ENCODE assay signal across 12 mouse cellular contexts in the genomic region with DNA sequence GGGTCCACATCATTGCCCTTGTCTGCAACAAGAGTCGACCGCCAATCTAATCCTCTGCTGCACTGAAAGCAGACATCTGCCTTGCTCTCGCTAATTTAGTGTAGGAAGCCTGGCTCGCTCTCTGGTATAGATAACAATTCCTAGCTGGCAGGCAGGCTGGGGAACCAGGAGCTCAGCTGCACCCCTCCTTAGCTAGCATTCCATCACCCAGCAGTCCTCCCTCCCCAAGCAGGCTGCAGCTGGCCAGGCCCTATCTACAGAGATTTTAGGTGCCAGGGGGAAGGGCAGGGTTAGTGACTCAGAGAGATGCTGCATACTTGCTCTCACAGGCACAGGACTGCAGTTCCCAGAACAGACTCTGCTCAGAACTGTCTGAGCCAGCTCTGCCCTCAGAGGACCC. TPM values are rescaled to one million over a fixed set of nuclear protein-coding genes. Genes with fewer than 3 reads are reported as not detected.
A peak's percentile ranks its signal among the peaks of the same experiment; 100 is the strongest.
DNase-seq lines count a peak whose midpoint lies in the region; ATAC-seq and TF ChIP-seq lines count a peak whose summit lies in the region.
"Had no signal": no experiment of that assay in that cellular context is flagged by ENCODE, and none has a peak within 500 bp of the region (broad histone marks: within the 10 kb centered on the region; RNA-seq: fewer than 3 reads in every experiment).

No protein-coding gene starts in this region.

- no peak overlapping the region for H3K27ac ChIP-seq in heart, adult 2 months
- peak overlapping the region; percentile 78 for H3K27ac ChIP-seq in layer of hippocampus, adult 2 months
- H3K27ac ChIP-seq in gastrocnemius, adult 2 months, result no peak overlapping the region

- peak; percentile 92 for ATAC-seq in frontal cortex, adult (ENCODE audit: low TSS enrichment)

- H3K4me1 ChIP-seq in heart, adult 2 months (ENCODE audit: control insufficient read depth, insufficient read depth, low read length), result no peaks in the 10 kb centered on the region

- peak; percentile 64; the same call in 1 of the 2 replicates for TF ChIP-seq EP300 in heart, adult 2 months (IDR thresholded peaks at IDR 0.05; ENCODE audit: insufficient read depth, low read depth, low read length)

- H3K36me3 ChIP-seq in heart, adult 2 months (ENCODE audit: control insufficient read depth, insufficient read depth, low read length), result no peaks in the 10 kb centered on the region

- H3K79me2 ChIP-seq in heart, adult 2 months (replicated peaks; ENCODE audit: control insufficient read depth, insufficient read depth, low read length), result no peaks in the 10 kb centered on the region

- no peaks in the 10 kb centered on the region for H3K27me3 ChIP-seq in heart, adult 2 months (ENCODE audit: control insufficient read depth, insufficient read depth, low read length)

- intact Hi-C loops in heart, adult 2 months (cut with DNase I), result no loop called here
- intact Hi-C loops in gastrocnemius, adult 2 months (cut with DNase I), result no loop called here

- no peak for TF ChIP-seq POLR2A in heart, adult 2 months (IDR thresholded peaks at IDR 0.05; ENCODE audit: insufficient read depth, low read depth, low read length)

- no peak overlapping the region for H3K4me3 ChIP-seq in heart, adult 2 months
- no peak overlapping the region for H3K4me3 ChIP-seq in layer of hippocampus, adult 2 months
- H3K4me3 ChIP-seq in gastrocnemius, adult 2 months, result no peak overlapping the region

- no peak overlapping the region for H3K9ac ChIP-seq in heart, adult 2 months (ENCODE audit: low read depth, low read length)

- TF ChIP-seq CTCF in heart, adult 2 months (IDR thresholded peaks at IDR 0.05), result no peak
- peak; percentile 38 for TF ChIP-seq CTCF in layer of hippocampus, adult 2 months (conservative IDR thresholded peaks at IDR 0.05)
- TF ChIP-seq CTCF in gastrocnemius, adult 2 months (IDR thresholded peaks at IDR 0.05), result no peak

- no peak for DNase-seq in frontal cortex, postnatal 14 days (ENCODE audit: low spot score in 2 of 2)
- DNase-seq in 3T3-L1 (ENCODE audit: low read depth, low spot score), result peak; percentile 97
- DNase-seq in heart, adult 2 months, result peak in 1 of 2 experiments; percentile 40
- DNase-seq in layer of hippocampus, adult 2 months (ENCODE audit: low spot score in 2 of 2), result peak; percentile 37 to 69
- DNase-seq in gastrocnemius, adult 2 months, result no peak
- no peak for DNase-seq in lung, adult 18-20 months
- DNase-seq in thymus, postnatal 4 days, result no peak
- DNase-seq: gastrocnemius, postnatal 14 days; kidney, adult 8-10 months; lung, postnatal 10 days had no signal

- 27% methylated on average over 4 of the region's 4 CpGs for WGBS in heart, adult 2 months

RNA-seq across cellular contexts. Expression of a gene that starts 5.9 kb away (rescaled TPM):
- under 1 TPM; 0.03 to 0.23 TPM for total RNA-seq in heart, adult 2 months (2021)
- polyA plus RNA-seq in heart, adult 2 months (2012; rRNA removed), result 0.06 TPM in 2 replicates
- total RNA-seq in layer of hippocampus, adult 2 months (2021), result 100 to 1,000 TPM; 157 to 159 TPM
- not detected for total RNA-seq in gastrocnemius, adult 2 months (2021)
- polyA plus RNA-seq: limb, embryonic 11.5 days had no signal

Comparison
In these comparisons a context has a peak if more than half of its experiments do, and no peak if none do; other contexts are left out.
1. DNase-seq: peak in 3T3-L1 (single experiment) and layer of hippocampus, adult 2 months (2 of 2); none in frontal cortex, postnatal 14 days (0 of 2), gastrocnemius, adult 2 months (single experiment), lung, adult 18-20 months (0 of 2) and thymus, postnatal 4 days (single experiment).
2. RNA of a gene that starts 5.9 kb away (total RNA-seq): 157 to 159 TPM in layer of hippocampus, adult 2 months; 0.03 to 0.23 TPM in heart, adult 2 months and not detected in gastrocnemius, adult 2 months; every median in the first group is over 100 times any median in the second.